Mouse (Mus musculus) brown adipose tissue, adult 24 weeks (tissue): ENCODE results near the gene Ccdc121. TPM values are rescaled to one million over a fixed set of nuclear protein-coding genes. Genes with fewer than 3 reads are reported as not detected.

Experiments
- H3K27ac ChIP-seq: fragments of 200-500 bp; replicated peaks from 2 replicates; pipeline ENCODE4 v1.5.1; 2012; ENCODE audit warnings: low read depth, mild to moderate bottlenecking, low read length
- H3K4me1 ChIP-seq: fragments of 200-500 bp; 2 replicates; pipeline ENCODE4 v1.6.1; 2012; ENCODE audit warnings: low read length, mixed read lengths; ENCODE audit not compliant: control insufficient read depth, insufficient read depth, insufficient read length
- H3K4me3 ChIP-seq: fragments of 200-500 bp; 2 replicates; pipeline ENCODE4 v1.5.1; 2012; ENCODE audit warnings: low read depth, mild to moderate bottlenecking, low read length, moderate library complexity; ENCODE audit not compliant: insufficient read depth
- polyA plus RNA-seq: library from polyadenylated mRNA; stranded (reverse); fragments of >200 nt; gene quantifications from 2 replicates; pipeline ENCODE4 v1.2.4, GENCODE M21; 2012; ENCODE audit not compliant: missing spikeins, insufficient read depth, insufficient read length

Gene Ccdc121
- polyA plus RNA-seq, 1 experiment = not detected

DNA sequence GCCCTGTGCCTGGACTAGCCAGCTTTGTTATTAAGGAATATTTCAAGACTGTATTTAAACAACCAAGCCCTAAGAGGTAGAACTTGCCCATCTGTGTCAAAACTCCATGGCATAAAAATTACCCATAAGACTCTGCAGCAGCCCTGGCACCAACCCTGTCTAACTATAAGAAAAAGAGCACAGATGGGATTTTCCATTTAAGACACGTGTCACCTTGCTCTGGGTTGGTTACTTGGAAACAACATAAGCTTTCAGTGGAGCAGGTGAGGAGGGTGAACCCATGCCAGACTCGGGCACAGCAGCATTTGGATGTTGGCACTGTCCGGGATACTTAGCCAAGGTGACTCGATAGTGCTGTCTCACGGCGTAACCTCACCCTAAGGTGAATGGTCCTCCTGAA, 45.2 kb downstream of the Ccdc121 start:
- Histone ChIP-seq H3K4me3 (no peak overlapping the region), H3K27ac (no peak overlapping the region), H3K4me1 (no peaks in the 10 kb centered on the region)

DNA sequence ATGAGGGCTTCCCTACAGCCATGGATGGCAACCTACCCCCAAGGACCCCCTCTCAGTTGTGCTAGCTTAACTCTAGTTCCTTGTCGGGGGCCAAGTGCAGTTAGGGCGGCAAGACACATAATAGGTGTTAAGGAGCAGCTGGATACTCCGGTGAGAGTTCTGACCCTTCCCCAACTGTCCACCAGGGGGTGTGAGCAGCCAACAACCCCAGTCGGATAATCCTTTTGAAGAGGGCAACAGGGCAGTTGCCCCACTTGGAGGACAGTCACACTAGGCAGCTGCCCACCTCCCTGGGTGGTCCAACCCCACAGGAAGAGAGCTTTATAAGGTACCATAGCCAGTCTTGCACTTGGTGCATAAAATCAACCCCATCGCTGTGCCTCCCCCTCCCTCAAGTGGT, 46.2 kb downstream of the Ccdc121 start:
- H3K27ac ChIP-seq = no peak overlapping the region
- H3K4me1 ChIP-seq = no peaks in the 10 kb centered on the region
- no peak overlapping the region for H3K4me3 ChIP-seq

DNA sequence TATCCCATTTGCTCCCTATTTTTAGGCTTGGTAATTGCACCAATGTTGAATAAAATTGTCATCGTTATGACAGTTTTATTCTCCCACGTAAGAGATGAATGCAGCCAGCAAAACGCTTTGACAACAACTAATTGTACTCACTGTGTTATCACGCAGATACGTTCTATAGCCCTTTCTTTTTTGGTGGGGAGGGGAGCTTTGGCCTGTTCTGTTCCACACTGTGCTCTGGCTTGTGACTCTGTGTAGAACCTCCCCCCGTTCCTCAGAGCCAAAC, 48.4 kb downstream of the Ccdc121 start:
- Histone ChIP-seq H3K4me1 (no peaks in the 10 kb centered on the region), H3K27ac (no peak overlapping the region), H3K4me3 (no peak overlapping the region)

DNA sequence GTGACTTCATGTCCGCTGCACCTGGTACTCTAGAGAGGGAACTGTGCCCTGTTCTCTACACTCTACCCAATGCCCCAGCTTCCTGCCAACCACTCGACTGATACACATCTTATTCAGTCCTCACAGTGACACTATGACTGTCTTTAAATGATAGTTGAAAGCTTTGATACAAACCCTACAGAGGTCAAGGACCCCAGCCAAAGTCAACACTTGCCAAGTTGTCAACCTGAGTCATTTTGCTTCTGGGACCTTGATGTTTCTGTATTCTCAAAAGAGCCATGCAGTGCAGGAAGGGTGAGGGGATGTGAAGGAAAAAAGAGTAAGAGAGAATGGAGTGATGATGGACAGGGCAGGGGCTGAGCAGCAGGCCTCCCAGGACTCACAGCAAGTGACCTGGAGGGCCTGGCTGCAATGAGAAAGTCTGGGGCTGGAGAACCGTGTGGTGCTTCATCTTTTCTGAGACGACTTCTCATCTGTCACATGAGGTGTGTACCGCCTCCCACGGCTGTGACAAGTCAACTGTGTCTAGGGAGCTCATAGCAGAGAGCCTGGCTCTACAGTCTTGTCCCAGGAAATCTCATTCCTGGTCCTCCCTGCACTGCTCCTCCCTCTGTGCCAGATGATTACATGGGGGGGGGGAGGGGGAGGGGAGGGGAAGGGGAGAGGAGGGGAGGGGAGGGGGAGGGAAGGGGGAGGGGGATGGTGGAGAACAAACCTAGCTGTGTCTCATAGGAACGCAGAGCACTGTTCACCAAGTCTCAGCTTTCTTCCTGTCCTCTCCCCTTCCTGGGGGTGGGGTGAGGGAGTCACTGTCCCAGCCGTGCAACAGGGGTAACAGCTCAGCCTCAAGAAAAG, 49.0 kb downstream of the Ccdc121 start:
- no peak overlapping the region for H3K4me3 ChIP-seq
- H3K4me1 ChIP-seq = no peaks in the 10 kb centered on the region
- no peak overlapping the region for H3K27ac ChIP-seq

DNA sequence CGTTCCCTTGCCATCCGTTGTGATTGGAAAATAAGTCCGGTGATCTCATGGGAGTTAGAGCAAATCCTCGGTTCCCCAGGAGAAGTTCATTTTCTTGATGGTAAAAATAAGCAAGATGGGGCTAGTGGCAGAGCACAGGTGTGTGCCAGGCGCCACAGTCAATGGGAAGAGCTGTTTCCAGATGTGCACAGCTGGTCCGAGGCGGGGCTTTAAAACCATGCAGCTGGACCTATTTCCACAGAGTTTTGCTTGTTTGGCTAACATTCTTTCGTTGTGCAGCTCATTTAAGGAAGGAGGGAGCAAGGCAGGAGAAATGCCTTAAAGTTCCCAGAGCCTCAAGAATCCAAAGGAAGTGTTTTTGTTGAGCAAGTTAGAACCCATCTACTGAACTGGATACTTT, 49.8 kb downstream of the Ccdc121 start:
- no peak overlapping the region for H3K4me3 ChIP-seq
- H3K4me1 ChIP-seq = no peaks in the 10 kb centered on the region
- H3K27ac ChIP-seq = no peak overlapping the region

DNA sequence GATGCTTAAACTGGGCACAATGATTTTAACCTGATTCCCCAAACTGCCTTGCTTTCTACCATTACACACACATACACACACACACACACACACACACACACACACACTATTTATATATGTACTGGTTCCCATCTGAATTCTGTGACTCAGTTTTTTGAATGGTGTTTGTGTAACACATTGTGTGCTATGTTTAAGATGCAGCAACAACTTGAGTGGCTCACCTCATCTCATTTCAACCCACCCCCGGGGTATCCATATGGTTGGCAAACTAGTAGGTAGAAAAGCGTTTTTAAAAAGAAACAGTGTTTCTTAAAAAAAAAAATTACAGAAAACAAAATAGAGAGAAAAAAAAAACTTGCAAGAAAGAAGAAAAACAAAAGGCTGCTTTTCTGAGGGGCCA, 51.0 kb downstream of the Ccdc121 start:
- H3K4me1 ChIP-seq = no peaks in the 10 kb centered on the region
- no peak overlapping the region for H3K27ac ChIP-seq
- no peak overlapping the region for H3K4me3 ChIP-seq

Other genes with a start within 250 kb of the Ccdc121 start
- not detected in 2 replicates for gene Cnih3, start 158.8 kb downstream of the Ccdc121 start, polyA plus RNA-seq
- not detected in 2 replicates for gene Dnah14, start 65.1 kb upstream of the Ccdc121 start, polyA plus RNA-seq